Mouse (Mus musculus): ENCODE results near the gene Mep1a. TPM values are rescaled to one million over a fixed set of nuclear protein-coding genes. Genes with fewer than 3 reads are reported as not detected.
"Not testable (repeated sequence)": the region's sequence is repeated elsewhere in the genome, so short reads cannot be mapped to it uniquely, and the experiment has no call there.

Mep1a gene
- total RNA-seq (2017): not detected in 2 replicates

DNA sequence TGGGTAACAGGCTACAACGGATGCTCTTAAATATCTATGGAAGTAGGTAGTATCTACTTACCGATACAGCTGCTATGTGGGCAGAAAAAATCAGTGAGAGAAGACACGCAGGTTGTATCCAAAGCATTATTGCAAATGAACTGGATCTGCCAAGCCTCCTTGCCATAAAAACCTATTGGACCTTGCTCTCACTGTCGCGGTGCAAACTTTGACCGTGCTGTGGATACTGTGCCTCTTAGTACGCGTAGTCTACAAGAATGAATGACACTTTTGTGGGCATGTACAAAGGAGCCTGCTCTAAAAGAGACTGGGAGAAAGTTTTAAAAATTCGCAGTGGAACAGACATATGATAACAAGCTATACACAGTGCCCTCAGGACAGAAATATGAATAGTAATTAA, at the start of gene Mep1a:
TSS of gene Mep1a (minus strand) at position 221 of the 400 bp plus-strand sequence.
- ATAC-seq (replicated peaks in 1 of 2; ENCODE audit: insufficient read depth in 1 of 2, low FRiP score in 2 of 2, low TSS enrichment in 1 of 2, low read depth in 1 of 2, poor library complexity in 2 of 2, severe bottlenecking in 2 of 2): no peak

DNA sequence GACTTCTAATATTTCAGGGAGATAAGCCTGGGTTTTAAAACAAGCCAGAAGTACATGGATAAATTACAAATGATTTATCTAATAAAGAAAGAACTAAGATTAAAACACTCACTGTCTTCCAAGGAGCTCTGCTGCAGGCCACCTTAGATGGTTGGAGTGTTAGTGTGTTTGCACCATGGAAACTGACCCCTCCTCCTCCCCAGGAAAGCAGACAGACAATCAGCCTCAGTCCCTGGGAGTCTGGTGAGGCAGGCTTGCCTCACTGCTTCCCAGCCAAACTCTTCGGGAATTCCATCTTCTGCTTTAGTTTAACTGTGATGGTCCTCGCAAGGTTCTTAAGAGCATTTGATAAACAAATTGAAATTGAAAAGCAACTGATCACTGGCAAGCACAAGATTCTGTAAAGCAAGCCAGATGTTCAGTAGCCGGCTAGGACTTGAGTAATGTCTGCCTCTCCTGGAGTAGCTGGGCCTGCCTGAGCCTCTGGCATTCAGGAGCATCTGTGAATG, 48.6 kb upstream of the Mep1a start:
- ATAC-seq (replicated peaks in 1 of 2; ENCODE audit: insufficient read depth in 1 of 2, low FRiP score in 2 of 2, low TSS enrichment in 1 of 2, low read depth in 1 of 2, poor library complexity in 2 of 2, severe bottlenecking in 2 of 2): no peak

GRCm38 (mm10) chr17:43544040-43544439, 41.4 kb upstream of the Mep1a start:
- 0 out of 4 replicates have a peak, but pooled peaks of 1 of the 2 experiments have one; percentile 46 for ATAC-seq (replicated peaks in 1 of 2; ENCODE audit: insufficient read depth in 1 of 2, low FRiP score in 2 of 2, low TSS enrichment in 1 of 2, low read depth in 1 of 2, poor library complexity in 2 of 2, severe bottlenecking in 2 of 2)

- no peak for ATAC-seq (replicated peaks in 1 of 2; ENCODE audit: insufficient read depth in 1 of 2, low FRiP score in 2 of 2, low TSS enrichment in 1 of 2, low read depth in 1 of 2, poor library complexity in 2 of 2, severe bottlenecking in 2 of 2)
These were observed 40.9 kb upstream of the Mep1a start, which contains the start of gene Ankrd66 for GRCm38 (mm10) chr17:43543539-43543938. Gene Ankrd66 (minus strand): TSS chr17:43543639.

DNA sequence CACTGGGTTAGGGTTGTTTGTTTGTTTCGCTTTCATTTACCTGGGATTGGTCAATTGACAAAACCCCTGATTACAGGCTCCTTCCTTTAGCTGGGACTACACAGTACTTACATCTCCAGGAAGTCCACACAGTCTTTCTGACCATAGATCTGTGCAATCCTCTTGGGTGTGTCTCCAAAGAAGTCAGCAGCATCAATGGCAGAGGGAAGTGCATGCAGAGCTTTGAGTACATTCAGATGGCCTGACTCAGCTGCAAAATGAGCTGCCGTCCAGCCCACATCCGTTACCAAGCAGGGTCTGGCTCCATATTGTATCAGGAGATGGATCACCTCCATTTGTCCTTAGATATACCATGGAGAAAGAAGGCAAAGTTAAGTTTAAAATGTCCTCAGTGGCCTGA, 36.2 kb upstream of the Mep1a start:
- peak in 1 of 2 experiments; percentile 14; a peak in 1 of 4 replicates for ATAC-seq (replicated peaks in 1 of 2; ENCODE audit: insufficient read depth in 1 of 2, low FRiP score in 2 of 2, low TSS enrichment in 1 of 2, low read depth in 1 of 2, poor library complexity in 2 of 2, severe bottlenecking in 2 of 2)

GRCm38 (mm10) chr17:43536841-43537240, 34.2 kb upstream of the Mep1a start:
- not testable (repeated sequence) for ATAC-seq (replicated peaks in 1 of 2; ENCODE audit: insufficient read depth in 1 of 2, low FRiP score in 2 of 2, low TSS enrichment in 1 of 2, low read depth in 1 of 2, poor library complexity in 2 of 2, severe bottlenecking in 2 of 2)

DNA sequence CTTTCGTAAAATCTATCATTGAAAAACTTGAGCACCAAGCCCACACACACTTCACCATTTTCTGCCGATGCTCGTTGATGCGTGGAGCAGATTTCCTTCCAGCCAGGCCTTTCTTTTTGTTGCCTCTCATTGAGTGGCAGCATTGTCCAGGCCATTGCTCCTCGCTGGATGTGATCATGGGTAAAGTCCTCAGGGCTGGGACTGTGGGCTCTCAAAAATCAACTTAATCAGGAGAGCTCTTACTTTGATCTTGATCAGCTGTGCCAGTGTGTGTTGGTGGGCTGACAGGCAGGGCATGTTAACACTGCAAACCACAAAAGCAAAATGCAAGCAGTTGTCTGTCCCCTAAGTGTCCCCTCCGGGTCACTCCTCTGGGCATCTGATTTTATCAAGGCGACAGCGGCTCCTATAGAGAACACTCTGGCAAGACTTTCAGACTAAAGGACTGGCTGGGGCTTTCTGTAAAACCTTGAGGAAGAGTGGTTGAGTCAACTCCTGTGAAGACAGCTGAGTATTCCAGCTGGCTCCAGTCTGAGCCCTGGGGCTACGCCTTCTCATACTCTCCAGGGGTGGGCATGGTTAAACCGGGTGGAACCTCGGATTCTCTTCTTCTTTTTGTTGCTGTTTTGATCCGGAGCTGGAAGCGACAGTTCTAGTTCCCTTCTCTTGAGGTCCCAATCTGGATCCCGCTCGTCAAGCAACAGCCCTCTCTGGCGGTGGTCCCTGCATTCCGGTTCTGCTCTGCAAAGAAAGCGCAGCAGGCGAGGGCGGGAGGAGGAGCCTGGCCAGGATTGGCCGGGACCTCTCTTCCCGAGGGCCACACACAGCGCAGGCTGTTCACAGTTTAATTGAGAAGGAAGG, 32.0 kb upstream of the Mep1a start:
- peak; percentile 65 to 68 for ATAC-seq (replicated peaks in 1 of 2; ENCODE audit: insufficient read depth in 1 of 2, low FRiP score in 2 of 2, low TSS enrichment in 1 of 2, low read depth in 1 of 2, poor library complexity in 2 of 2, severe bottlenecking in 2 of 2)

DNA sequence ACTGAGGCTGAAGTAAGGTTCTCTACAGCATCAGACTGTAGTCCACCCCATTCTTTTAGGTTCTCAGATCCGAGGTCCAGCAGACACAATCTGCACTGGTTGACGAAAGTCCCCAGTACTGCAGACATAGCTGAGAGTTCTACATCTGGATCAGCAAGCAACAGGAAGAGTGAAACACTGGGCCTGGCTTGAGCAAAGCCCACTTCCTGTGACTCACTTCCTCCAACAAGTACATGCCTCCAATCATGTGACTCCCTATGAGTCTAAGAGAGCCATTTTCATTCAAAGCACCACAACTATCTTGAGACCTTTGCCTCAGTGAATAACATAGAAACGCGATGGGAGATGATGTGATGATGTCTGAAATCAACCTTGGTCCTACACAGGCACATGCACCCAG, 28.6 kb upstream of the Mep1a start:
- no peak for ATAC-seq (replicated peaks in 1 of 2; ENCODE audit: insufficient read depth in 1 of 2, low FRiP score in 2 of 2, low TSS enrichment in 1 of 2, low read depth in 1 of 2, poor library complexity in 2 of 2, severe bottlenecking in 2 of 2)

GRCm38 (mm10) chr17:43530507-43530906, 27.9 kb upstream of the Mep1a start:
- no peak for ATAC-seq (replicated peaks in 1 of 2; ENCODE audit: insufficient read depth in 1 of 2, low FRiP score in 2 of 2, low TSS enrichment in 1 of 2, low read depth in 1 of 2, poor library complexity in 2 of 2, severe bottlenecking in 2 of 2)

DNA sequence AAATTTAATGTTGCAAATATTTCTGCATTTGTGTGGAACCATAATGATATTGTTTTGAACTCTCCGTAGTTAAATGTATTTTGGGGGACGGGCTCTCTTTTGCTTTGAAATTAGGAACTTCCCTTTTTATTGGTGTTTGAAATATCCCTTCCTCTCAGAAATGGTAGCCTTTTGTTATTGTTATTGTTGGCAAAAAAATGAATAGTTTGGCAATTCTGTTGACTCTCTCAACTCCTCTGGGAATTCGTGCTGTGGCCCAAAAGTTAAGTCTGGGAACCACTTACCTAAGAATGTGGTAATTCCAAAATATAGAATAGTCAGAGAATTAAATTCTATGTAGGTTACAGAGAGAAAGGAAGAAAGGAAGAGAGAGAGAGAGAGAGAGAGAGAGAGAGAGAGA, 17.6 kb upstream of the Mep1a start:
- ATAC-seq (replicated peaks in 1 of 2; ENCODE audit: insufficient read depth in 1 of 2, low FRiP score in 2 of 2, low TSS enrichment in 1 of 2, low read depth in 1 of 2, poor library complexity in 2 of 2, severe bottlenecking in 2 of 2): no peak

DNA sequence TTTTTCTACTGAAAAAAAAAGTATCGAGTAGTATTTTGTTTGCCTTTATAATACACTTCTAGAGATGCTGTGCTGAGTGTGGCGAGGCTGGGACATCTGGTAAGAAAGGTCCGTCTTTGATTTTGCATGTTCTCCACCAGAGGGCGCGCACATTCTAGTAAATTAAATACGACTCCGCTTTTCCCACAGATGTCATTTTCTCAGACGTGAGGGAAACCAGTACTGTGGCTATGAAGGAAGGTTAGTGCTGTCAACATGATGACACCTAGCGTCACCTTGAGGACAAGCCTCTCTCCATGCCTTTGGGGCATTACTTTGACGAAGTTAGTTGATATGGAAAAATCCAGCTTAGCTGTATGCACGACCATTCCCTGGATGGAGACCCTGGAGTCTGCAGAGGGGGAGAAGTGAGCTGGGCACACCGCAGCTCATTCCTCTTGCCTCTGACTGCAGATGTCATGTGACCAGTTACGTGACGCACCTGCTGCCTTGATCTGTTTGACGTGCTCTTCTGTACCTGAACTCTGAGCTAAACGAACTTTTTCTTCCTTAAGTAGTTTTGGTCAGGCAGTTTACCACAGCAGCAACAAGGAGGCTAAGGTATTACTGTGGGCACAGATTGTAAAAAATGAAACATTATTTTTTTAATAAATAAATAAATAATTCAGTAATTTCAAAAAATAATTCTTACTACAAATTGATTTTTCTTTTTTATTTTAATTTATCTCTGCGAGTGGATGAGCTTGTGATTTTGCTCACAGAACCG, 16.2 kb upstream of the Mep1a start:
- peak; percentile 78 to 80 for ATAC-seq (replicated peaks in 1 of 2; ENCODE audit: insufficient read depth in 1 of 2, low FRiP score in 2 of 2, low TSS enrichment in 1 of 2, low read depth in 1 of 2, poor library complexity in 2 of 2, severe bottlenecking in 2 of 2)

DNA sequence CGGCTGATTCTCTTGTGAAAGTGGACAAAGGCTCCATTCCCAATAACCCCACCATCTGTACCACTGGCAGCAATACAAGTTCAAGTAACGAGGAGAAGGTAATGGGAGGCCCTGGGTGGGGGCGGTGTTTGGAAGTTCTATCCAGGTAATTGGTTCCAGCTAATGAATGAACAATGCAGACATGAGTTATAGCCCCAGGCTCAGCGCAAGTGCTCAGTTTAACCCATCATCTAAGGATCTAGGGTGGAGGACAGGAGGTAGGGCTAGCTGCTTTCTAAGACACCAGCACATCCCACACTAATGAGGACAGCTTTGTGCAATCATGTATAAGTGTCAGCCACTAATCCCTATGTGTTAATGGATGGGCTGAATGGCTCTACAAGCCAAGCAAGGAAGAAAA, 8.2 kb upstream of the Mep1a start:
- ATAC-seq (replicated peaks in 1 of 2; ENCODE audit: insufficient read depth in 1 of 2, low FRiP score in 2 of 2, low TSS enrichment in 1 of 2, low read depth in 1 of 2, poor library complexity in 2 of 2, severe bottlenecking in 2 of 2): no peak

DNA sequence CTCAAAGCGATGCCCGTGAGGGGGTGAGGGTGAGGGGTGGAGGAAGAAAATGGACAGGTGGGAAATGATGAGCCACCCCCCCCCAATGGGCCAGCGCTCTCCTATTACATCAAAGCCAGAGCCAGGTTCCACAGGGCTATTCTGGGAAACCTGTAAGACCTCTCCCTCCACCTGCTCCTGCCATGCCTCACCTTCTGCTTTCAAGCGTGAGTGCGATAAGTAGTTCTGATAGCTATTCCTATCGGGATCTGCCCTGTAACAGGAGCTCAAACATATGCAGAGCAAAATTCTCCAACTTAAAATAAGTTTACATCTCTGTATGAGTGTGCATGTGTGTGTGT, 2.0 kb upstream of the Mep1a start:
- ATAC-seq (replicated peaks in 1 of 2; ENCODE audit: insufficient read depth in 1 of 2, low FRiP score in 2 of 2, low TSS enrichment in 1 of 2, low read depth in 1 of 2, poor library complexity in 2 of 2, severe bottlenecking in 2 of 2): no peak

- ATAC-seq (replicated peaks in 1 of 2; ENCODE audit: insufficient read depth in 1 of 2, low FRiP score in 2 of 2, low TSS enrichment in 1 of 2, low read depth in 1 of 2, poor library complexity in 2 of 2, severe bottlenecking in 2 of 2): no peak
These were observed 1.4 kb upstream of the Mep1a start for GRCm38 (mm10) chr17:43503861-43504593.

GRCm38 (mm10) chr17:43501631-43502030, 981 bp downstream of the Mep1a start:
- ATAC-seq (replicated peaks in 1 of 2; ENCODE audit: insufficient read depth in 1 of 2, low FRiP score in 2 of 2, low TSS enrichment in 1 of 2, low read depth in 1 of 2, poor library complexity in 2 of 2, severe bottlenecking in 2 of 2): no peak

- ATAC-seq (replicated peaks in 1 of 2; ENCODE audit: insufficient read depth in 1 of 2, low FRiP score in 2 of 2, low TSS enrichment in 1 of 2, low read depth in 1 of 2, poor library complexity in 2 of 2, severe bottlenecking in 2 of 2): no peak
These were observed 1.4 kb downstream of the Mep1a start for GRCm38 (mm10) chr17:43501223-43501622.

GRCm38 (mm10) chr17:43500513-43500912, 2.1 kb downstream of the Mep1a start:
- no peak for ATAC-seq (replicated peaks in 1 of 2; ENCODE audit: insufficient read depth in 1 of 2, low FRiP score in 2 of 2, low TSS enrichment in 1 of 2, low read depth in 1 of 2, poor library complexity in 2 of 2, severe bottlenecking in 2 of 2)

- no peak for ATAC-seq (replicated peaks in 1 of 2; ENCODE audit: insufficient read depth in 1 of 2, low FRiP score in 2 of 2, low TSS enrichment in 1 of 2, low read depth in 1 of 2, poor library complexity in 2 of 2, severe bottlenecking in 2 of 2)
These were observed 5.1 kb downstream of the Mep1a start for GRCm38 (mm10) chr17:43497521-43497920.
